Mouse (Mus musculus) cerebellum, adult 2 months (tissue): Measurements from ENCODE around the gene Ttll6. TPM values are rescaled to one million over a fixed set of nuclear protein-coding genes. Genes with fewer than 3 reads are reported as not detected.

Source experiments
- DNase-seq, 2 experiments: peaks; one replicate each; pipeline ENCODE4 v3.0.0; 2021
- H3K27ac ChIP-seq: fragments of 200-500 bp; 2 replicates; pipeline ENCODE4 v1.5.1; 2012; ENCODE audit warnings: low read length, control low read depth, inconsistent platforms; ENCODE audit not compliant: insufficient read depth
- H3K27me3 ChIP-seq: fragments of 200-500 bp; 2 replicates; pipeline ENCODE4 v1.6.1; 2012; ENCODE audit warnings: inconsistent platforms, mild to moderate bottlenecking, low read length, moderate library complexity; ENCODE audit not compliant: control insufficient read depth, insufficient read depth
- H3K4me1 ChIP-seq: fragments of 200-500 bp; 2 replicates; pipeline ENCODE4 v1.6.1; 2011; ENCODE audit warnings: low read length; ENCODE audit not compliant: control insufficient read depth, insufficient read depth
- H3K4me3 ChIP-seq: fragments of 200-500 bp; replicated peaks from 2 replicates; pipeline ENCODE3; 2011; ENCODE audit warnings: mild to moderate bottlenecking, low read depth, low read length, control low read depth; ENCODE audit not compliant: insufficient read depth
- CTCF ChIP-seq: fragments of 200-500 bp; IDR thresholded peaks from 2 replicates; pipeline ENCODE4 v1.5.1; 2011; ENCODE audit warnings: low read depth, mild to moderate bottlenecking, control low read depth, low read length, moderate library complexity, borderline replicate concordance; ENCODE audit not compliant: insufficient read depth
- POLR2A ChIP-seq: fragments of 200-500 bp; IDR thresholded peaks from 2 replicates; pipeline ENCODE4 v1.6.1; 2011; ENCODE audit warnings: low read length, control low read depth, borderline replicate concordance; ENCODE audit not compliant: insufficient read depth
- WGBS: fragments of 180-500 bp; shearing (Covaris S2); methylation state at CpG from one replicate; pipeline ENCODE4 v1.1.7; 2018; 5-methylcytosine and 5-hydroxymethylcytosine counted together
- polyA plus RNA-seq: library from polyadenylated mRNA; depleted of rRNA; stranded (reverse); fragments of >200 nt; gene quantifications from 2 replicates; pipeline ENCODE4 v1.2.3, GENCODE M21; 2012; rRNA removed

The Ttll6 gene
- polyA plus RNA-seq, 1 experiment, result 0.39 TPM

DNA sequence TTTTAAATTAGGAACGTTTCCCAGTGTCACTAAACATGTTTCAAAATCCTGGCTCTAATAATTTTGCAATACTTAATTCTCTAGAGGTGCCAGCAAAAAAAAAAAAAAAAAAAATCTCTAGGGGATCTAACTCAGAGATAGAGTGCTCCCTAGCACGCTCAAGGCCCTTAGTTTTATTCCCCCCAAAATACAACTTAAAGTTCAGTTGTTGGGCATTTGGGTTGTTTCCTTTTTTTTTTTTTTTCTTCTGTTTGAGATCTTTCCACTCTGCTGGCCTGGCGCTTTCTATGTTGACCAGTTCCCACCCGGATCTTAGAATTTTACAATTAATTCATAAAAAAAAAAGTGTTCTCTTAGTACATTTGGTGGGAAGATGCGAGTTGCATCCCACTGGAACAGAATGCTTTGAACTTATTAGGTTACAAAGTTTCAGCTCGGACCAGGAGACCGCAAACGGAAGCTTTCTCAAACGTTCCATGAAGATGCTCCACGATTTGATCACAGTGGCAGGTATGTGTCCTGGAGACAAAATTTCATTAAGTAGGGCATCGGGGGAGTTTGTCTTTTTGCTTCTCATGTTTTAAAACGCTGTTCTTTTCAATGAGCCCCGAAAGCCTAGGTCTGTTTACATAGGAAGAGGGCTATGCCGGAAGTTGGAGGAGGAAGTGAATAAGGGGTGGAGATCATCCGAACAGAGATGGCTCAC, 72.0 kb downstream of the Ttll6 start:
- TF ChIP-seq CTCF (no peak), POLR2A (no peak)
- WGBS, result 6% methylated on average over 15 of the region's 15 CpGs
- Histone ChIP-seq H3K27ac (no peak overlapping the region), H3K27me3 (peaks cover 21% of the 10 kb centered on the region; the same call in 1 of the 2 replicates), H3K4me1 (no peaks in the 10 kb centered on the region), H3K4me3 (no peak overlapping the region)
- no peak for DNase-seq

Other genes with a start within 250 kb of the Ttll6 start
- gene B4galnt2, start 218.9 kb upstream of the Ttll6 start, polyA plus RNA-seq, result not detected in 2 replicates
- not detected in 2 replicates for gene Igf2bp1, start 127.8 kb upstream of the Ttll6 start, polyA plus RNA-seq
- gene Gip, start 109.2 kb upstream of the Ttll6 start, polyA plus RNA-seq, result not detected in 2 replicates
- gene Snf8, start 98.9 kb upstream of the Ttll6 start, polyA plus RNA-seq, result 75.0 and 83.5 TPM in 2 replicates
- 56.0 and 56.8 TPM in 2 replicates for gene Ube2z, start 68.4 kb upstream of the Ttll6 start, polyA plus RNA-seq
- gene Atp5g1, start 58.1 kb upstream of the Ttll6 start, polyA plus RNA-seq, result 696 and 758 TPM in 2 replicates
- gene Calcoco2, start 21.8 kb upstream of the Ttll6 start, polyA plus RNA-seq, result 0.08 TPM in 1 of 2 replicates, not detected in the other
- not detected in 2 replicates for gene Hoxb13, start 60.5 kb downstream of the Ttll6 start, polyA plus RNA-seq
- not detected in 2 replicates for gene Hoxb9, start 137.7 kb downstream of the Ttll6 start, polyA plus RNA-seq
- 0.11 and 1.0 TPM in 2 replicates for gene Hoxb8, start 148.1 kb downstream of the Ttll6 start, polyA plus RNA-seq
- 0.11 TPM in 1 of 2 replicates, not detected in the other for gene Hoxb7, start 152.8 kb downstream of the Ttll6 start, polyA plus RNA-seq
- 1.5 and 3.2 TPM in 2 replicates for gene Hoxb6, start 158.7 kb downstream of the Ttll6 start, polyA plus RNA-seq
- 6.8 and 9.3 TPM in 2 replicates for gene Hoxb5, start 169.6 kb downstream of the Ttll6 start, polyA plus RNA-seq
- 1.5 TPM in 2 replicates for gene Hoxb4, start 184.5 kb downstream of the Ttll6 start, polyA plus RNA-seq
- gene Hoxb3, start 189.5 kb downstream of the Ttll6 start, polyA plus RNA-seq, result 5.4 and 5.5 TPM in 2 replicates
- gene Hoxb2, start 216.7 kb downstream of the Ttll6 start, polyA plus RNA-seq, result 4.2 and 4.7 TPM in 2 replicates
- 0.06 TPM in 1 of 2 replicates, not detected in the other for gene Hoxb1, start 232.0 kb downstream of the Ttll6 start, polyA plus RNA-seq